Mouse (Mus musculus) lung, embryonic 16.5 days (tissue): ENCODE measurements at regions not wholly inside any gene's neighbourhood (a gene's known extent, or its start where the extent isn't known, plus 50 kb on each side); places are given as distances from the start of the nearest gene placed in this dataset.

Experiments used
- ATAC-seq: fragments of 200-750 bp; cut with Nextera tagmentation; 2 replicates; pipeline ENCODE4 v1.8.0; 2017; ENCODE audit warnings: low read depth, mild to moderate bottlenecking, moderate library complexity
- H3K27ac ChIP-seq: fragments of 300-500 bp; sonication (generic); 2 replicates; pipeline ENCODE4 v1.5.1; 2014; ENCODE audit warnings: mild to moderate bottlenecking, control low read depth, low read length
- H3K27me3 ChIP-seq: fragments of 300-500 bp; sonication (generic); 2 replicates; pipeline ENCODE4 v1.6.1; 2014; ENCODE audit warnings: low read depth, low read length, mixed read lengths; ENCODE audit not compliant: control insufficient read depth, insufficient read depth
- H3K36me3 ChIP-seq: fragments of 300-500 bp; sonication (generic); 2 replicates; pipeline ENCODE4 v1.6.1; 2014; ENCODE audit warnings: low read length; ENCODE audit not compliant: control insufficient read depth, insufficient read depth
- H3K4me1 ChIP-seq: fragments of 300-500 bp; sonication (generic); replicated peaks from 2 replicates; pipeline ENCODE4 v1.6.1; 2014; ENCODE audit warnings: low read length, mixed read lengths; ENCODE audit not compliant: control insufficient read depth, insufficient read depth
- H3K4me2 ChIP-seq: fragments of 300-500 bp; sonication (generic); 2 replicates; pipeline ENCODE4 v1.6.1; 2014; ENCODE audit warnings: low read depth, low read length, control low read depth
- H3K4me3 ChIP-seq: fragments of 300-500 bp; sonication (generic); 2 replicates; pipeline ENCODE4 v1.5.1; 2014; ENCODE audit warnings: mild to moderate bottlenecking, low read length, control low read depth
- H3K9ac ChIP-seq: fragments of 300-500 bp; sonication (generic); 2 replicates; pipeline ENCODE4 v1.6.1; 2014; ENCODE audit warnings: low read length, control low read depth
- H3K9me3 ChIP-seq: fragments of 300-500 bp; sonication (generic); 2 replicates; pipeline ENCODE4 v1.6.1; 2016; ENCODE audit warnings: low read length; ENCODE audit not compliant: control insufficient read depth
- WGBS: fragments of 180-500 bp; shearing (Covaris S2); extraction: QIAGEN DNeasy Blood & Tissue Kit; methylation state at CpG from one replicate; pipeline ENCODE4 v1.1.7; 2014; 5-methylcytosine and 5-hydroxymethylcytosine counted together

DNA sequence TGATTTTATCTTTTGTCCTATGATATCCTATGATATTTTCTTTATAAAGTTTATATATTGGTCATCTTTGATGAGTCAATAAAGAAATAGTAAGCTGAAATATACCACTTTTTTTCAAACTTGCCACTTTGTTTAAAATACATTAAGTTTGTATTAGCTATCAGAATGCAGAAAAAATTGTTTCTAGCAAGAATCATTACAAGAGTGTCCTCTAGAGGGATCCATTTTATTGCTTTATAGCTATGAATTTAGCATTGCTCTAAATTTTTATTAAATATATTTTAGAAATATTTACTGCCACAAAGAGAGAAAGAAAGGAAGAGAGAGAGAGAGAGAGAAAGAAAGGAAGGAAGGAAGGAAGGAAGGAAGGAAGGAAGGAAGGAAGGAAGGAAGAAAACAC, 348.0 kb downstream of the Plod2 start:
- Histone ChIP-seq H3K4me3 (no peak overlapping the region), H3K9me3 (no peaks in the 10 kb centered on the region), H3K4me2 (no peak overlapping the region), H3K4me1 (no peaks in the 10 kb centered on the region), H3K27me3 (no peaks in the 10 kb centered on the region), H3K36me3 (no peaks in the 10 kb centered on the region), H3K27ac (no peak overlapping the region), H3K9ac (no peak overlapping the region)
- no peak for ATAC-seq

DNA sequence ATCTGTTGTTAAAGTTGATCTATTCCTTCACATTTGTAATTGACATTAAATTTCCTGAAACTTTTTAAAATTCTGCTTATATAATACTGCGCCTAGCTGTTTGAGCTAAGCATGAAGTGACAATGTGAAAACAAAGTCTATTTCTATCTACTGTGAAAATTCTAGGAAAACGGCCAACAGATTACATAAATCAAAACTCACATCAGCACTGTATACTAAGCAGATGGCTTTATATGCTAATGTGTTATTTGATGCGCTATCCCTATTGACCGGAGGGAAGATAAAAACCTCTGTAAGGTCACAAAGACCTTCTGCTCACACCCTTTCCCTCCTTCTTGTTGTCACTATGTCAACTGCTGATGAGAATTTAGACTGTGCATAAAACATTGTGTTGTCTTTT, 357.7 kb downstream of the Plod2 start:
- Histone ChIP-seq H3K4me3 (no peak overlapping the region), H3K27ac (no peak overlapping the region), H3K4me1 (no peaks in the 10 kb centered on the region), H3K27me3 (no peaks in the 10 kb centered on the region), H3K4me2 (no peak overlapping the region), H3K9ac (no peak overlapping the region), H3K36me3 (no peaks in the 10 kb centered on the region), H3K9me3 (no peaks in the 10 kb centered on the region)
- ATAC-seq, result no peak
- 55% methylated on average over 4 of the region's 4 CpGs for WGBS

DNA sequence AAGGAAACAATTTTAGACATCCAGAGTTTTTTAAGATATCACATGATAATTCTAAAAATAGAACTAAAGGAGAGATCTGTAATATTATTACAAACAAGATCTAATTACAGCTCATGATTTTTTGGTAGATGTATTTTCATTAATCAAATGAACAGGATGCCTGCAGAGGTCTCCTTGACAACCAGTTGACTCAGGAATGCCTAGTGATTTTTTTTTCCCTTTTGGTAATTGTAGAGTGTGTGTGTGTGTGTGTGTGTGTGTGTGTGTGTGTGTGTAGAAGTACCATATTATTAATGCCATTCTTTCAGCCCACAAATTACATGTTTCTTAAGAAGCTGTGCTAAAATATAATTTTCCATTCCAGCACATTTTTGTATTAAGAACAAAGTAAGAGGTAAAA, 365.1 kb downstream of the Plod2 start:
- Histone ChIP-seq H3K27me3 (no peaks in the 10 kb centered on the region), H3K4me2 (no peak overlapping the region), H3K4me3 (no peak overlapping the region), H3K9ac (no peak overlapping the region), H3K4me1 (no peaks in the 10 kb centered on the region), H3K36me3 (no peaks in the 10 kb centered on the region), H3K9me3 (no peaks in the 10 kb centered on the region), H3K27ac (no peak overlapping the region)
- ATAC-seq, result no peak

DNA sequence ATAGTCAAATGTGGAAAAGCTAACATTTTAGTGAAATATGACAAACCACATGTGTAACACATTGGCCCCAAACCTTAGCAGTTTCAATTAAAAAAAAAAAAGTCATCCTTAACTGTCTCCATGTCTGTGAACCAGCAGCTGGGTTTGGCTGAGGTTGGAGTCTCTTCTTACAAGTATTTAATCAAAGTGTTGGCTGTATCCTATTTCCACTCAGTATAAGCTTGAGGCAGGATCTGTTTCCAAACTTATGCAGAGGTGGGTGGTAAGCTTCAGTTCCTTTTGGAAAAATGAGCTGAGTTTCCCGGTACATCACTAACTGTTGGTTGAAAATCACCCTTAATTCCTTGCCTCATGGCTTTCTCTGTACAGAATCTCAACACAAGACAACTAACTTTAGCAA, 377.4 kb downstream of the Plod2 start:
- Histone ChIP-seq H3K4me3 (no peak overlapping the region), H3K27me3 (no peaks in the 10 kb centered on the region), H3K4me1 (no peaks in the 10 kb centered on the region), H3K9me3 (no peaks in the 10 kb centered on the region), H3K4me2 (no peak overlapping the region), H3K9ac (no peak overlapping the region), H3K36me3 (no peaks in the 10 kb centered on the region), H3K27ac (no peak overlapping the region)
- 76% methylated on average over 1 of the region's 1 CpGs for WGBS
- no peak for ATAC-seq

DNA sequence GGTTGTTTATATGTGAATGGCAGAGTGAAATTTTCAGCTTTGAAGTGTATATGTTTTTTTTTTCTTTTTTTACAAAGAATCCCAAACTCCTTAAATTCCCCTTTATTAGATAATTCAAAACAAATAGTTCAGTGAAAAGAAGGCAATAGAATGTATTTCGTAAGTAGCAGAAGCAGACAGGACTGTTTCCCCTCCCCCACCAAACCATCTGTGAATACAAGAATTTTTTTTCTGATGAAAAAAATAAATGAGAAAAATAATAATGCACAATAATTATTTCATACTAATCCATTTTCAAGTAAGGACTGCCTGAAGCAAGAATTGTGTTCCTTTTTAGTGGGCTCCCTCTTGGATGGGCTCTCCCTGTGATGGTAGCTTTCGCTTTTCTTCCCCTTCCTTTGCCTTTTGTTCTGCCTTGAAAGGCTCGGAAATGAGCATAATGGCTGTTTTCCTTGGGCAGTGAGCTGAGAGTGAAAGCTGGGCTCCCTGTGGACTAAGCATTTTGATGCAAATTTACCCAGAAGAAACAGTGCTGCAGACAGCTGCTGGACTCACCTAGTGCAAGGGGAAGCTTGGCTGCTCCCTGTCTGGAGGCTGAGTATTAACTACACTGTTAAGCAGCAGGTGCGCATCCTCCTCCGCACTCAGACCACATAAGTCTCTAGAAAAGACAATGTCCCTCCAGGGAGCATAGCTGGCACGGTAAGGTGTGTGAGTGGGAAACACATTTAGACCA, 388.4 kb downstream of the Plod2 start:
- no peak for ATAC-seq
- no peak overlapping the region for H3K4me2 ChIP-seq
- no peaks in the 10 kb centered on the region for H3K27me3 ChIP-seq
- H3K9ac ChIP-seq, result no peak overlapping the region
- H3K9me3 ChIP-seq, result no peaks in the 10 kb centered on the region; the same call in 1 of the 2 replicates
- WGBS, result 63% methylated on average over 6 of the region's 6 CpGs
- no peak overlapping the region for H3K4me3 ChIP-seq
- no peaks in the 10 kb centered on the region for H3K36me3 ChIP-seq
- H3K27ac ChIP-seq, result no peak overlapping the region
- no peaks in the 10 kb centered on the region for H3K4me1 ChIP-seq

DNA sequence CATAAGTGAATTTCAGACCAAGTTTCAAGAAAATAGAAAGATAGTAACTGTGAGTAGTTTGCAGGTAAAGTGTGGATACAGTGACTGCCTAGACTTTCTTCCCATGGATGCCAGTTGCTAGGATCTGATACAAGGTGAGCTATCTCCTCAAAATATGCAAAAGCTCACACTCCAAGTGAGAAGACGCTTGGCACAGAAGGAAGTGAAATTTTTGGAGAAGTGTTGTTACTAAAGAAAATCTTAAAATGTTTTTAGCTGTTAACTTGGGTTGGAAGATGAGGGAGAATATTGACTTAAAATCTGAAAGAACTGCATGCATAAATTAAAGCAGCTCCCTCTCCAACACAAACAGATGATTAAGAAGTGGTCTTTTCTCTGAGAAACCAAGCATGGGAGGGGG, 395.8 kb downstream of the Plod2 start:
- H3K4me3 ChIP-seq, result no peak overlapping the region
- no peaks in the 10 kb centered on the region for H3K27me3 ChIP-seq
- no peaks in the 10 kb centered on the region for H3K36me3 ChIP-seq
- WGBS, result 68% methylated on average over 1 of the region's 1 CpGs
- no peaks in the 10 kb centered on the region; the same call in 1 of the 2 replicates for H3K9me3 ChIP-seq
- H3K27ac ChIP-seq, result no peak overlapping the region
- no peak for ATAC-seq
- H3K9ac ChIP-seq, result no peak overlapping the region
- no peak overlapping the region for H3K4me2 ChIP-seq
- no peaks in the 10 kb centered on the region for H3K4me1 ChIP-seq

DNA sequence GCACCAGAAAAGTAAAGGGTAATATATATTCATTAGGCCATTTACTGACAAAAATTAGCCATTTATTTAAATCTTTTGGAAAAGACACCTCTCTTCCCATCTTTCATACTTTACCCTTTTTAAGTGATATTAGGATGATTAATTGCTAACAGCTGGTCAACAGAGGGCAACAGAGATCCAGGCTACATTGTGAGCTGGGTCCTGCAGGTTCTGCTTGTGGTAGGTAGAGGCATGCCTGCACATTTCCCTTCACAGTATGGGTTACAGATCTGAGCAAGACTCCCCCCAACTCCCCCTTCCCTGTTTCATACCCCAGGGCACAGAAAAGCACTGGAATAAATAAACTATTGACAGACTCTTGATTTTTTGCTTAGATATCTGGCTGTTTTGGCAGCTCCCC, 408.1 kb downstream of the Plod2 start:
- ATAC-seq, result no peak
- Histone ChIP-seq H3K36me3 (no peaks in the 10 kb centered on the region), H3K27ac (no peak overlapping the region), H3K4me2 (no peak overlapping the region), H3K4me3 (no peak overlapping the region), H3K27me3 (no peaks in the 10 kb centered on the region), H3K4me1 (no peaks in the 10 kb centered on the region), H3K9me3 (no peaks in the 10 kb centered on the region), H3K9ac (no peak overlapping the region)

DNA sequence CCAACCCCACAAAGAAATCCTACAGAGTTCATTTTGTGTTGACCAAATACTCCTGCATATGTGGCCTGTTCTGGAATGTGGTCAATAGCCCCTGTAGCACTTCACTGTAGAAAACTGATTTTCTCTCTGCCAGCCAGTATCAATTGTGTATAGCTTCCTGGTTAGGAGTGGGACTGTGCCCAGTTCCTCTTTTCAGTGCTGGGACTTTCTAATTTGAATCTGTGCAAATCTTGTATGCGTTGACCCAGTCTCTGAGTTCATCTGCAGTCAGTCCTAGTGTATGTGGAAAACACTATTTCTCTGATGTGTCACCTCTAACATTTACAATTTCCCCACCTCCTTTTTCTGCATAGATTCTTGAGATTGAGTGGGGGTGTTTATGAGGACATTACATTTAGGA, 421.3 kb downstream of the Plod2 start:
- 92% methylated on average over 1 of the region's 1 CpGs for WGBS

DNA sequence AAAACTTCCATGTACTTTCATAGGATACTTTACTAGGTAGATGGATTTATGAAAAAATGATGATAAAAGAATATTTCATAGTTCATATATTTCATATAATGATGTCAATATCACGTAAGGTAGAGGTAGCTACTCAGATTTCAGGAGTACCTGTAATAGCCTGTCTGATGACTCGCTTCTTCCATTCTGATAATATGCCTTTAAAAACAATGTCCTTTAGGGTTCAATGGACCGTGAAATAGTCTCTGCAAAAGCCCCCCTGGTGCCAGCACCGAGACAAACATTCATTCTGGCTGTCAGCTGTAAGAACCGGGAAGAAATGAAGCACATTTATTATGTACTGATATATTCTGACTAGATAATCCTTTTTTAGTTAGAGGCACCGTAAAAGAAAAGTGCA, 449.7 kb downstream of the Plod2 start:
- Histone ChIP-seq H3K4me2 (no peak overlapping the region), H3K36me3 (no peaks in the 10 kb centered on the region), H3K27ac (no peak overlapping the region), H3K27me3 (no peaks in the 10 kb centered on the region), H3K4me1 (no peaks in the 10 kb centered on the region), H3K9ac (no peak overlapping the region), H3K4me3 (no peak overlapping the region), H3K9me3 (no peaks in the 10 kb centered on the region; the same call in 1 of the 2 replicates)
- WGBS, result 55% methylated on average over 6 of the region's 6 CpGs
- no peak for ATAC-seq

More for the DNA sequence above, 421.3 kb downstream of the Plod2 start:
- Histone ChIP-seq H3K4me3 (no peak overlapping the region), H3K4me2 (no peak overlapping the region), H3K9me3 (no peaks in the 10 kb centered on the region), H3K27me3 (no peaks in the 10 kb centered on the region), H3K36me3 (no peaks in the 10 kb centered on the region), H3K9ac (no peak overlapping the region), H3K4me1 (no peaks in the 10 kb centered on the region), H3K27ac (no peak overlapping the region)
- no peak for ATAC-seq

DNA sequence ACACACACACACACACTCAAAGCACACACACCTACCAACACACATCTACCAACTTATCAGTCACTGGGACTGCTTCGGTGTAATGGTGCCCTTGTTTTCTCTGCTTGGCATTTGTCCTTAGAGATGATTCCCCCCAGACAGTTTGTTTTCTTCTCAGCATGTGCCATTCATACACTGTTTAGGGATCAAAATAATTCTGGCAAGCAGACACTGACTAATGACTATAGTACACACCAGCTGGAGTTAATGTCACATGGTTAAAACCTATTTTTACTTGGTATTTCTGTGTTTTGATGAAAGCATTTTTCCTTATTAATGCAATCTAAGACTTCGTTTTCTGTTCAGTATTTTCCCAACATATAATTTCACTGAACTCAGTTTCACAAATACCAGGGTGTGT, 454.1 kb downstream of the Plod2 start:
- Histone ChIP-seq H3K36me3 (no peaks in the 10 kb centered on the region), H3K4me1 (no peaks in the 10 kb centered on the region), H3K4me2 (no peak overlapping the region), H3K27ac (no peak overlapping the region), H3K27me3 (no peaks in the 10 kb centered on the region), H3K9me3 (no peaks in the 10 kb centered on the region; the same call in 1 of the 2 replicates), H3K9ac (no peak overlapping the region), H3K4me3 (no peak overlapping the region)
- ATAC-seq, result no peak
- WGBS, result 72% methylated on average over 2 of the region's 2 CpGs
